Comparison of ENCODE assay signal across 8 mouse cellular contexts in genomic region chr12:35534754-35535236, GRCm38 (mm10). TPM values are rescaled to one million over a fixed set of nuclear protein-coding genes. Genes with fewer than 3 reads are reported as not detected.
DNase-seq lines count a peak whose midpoint lies in the region; ATAC-seq and TF ChIP-seq lines count a peak whose summit lies in the region.

TSS of gene Ahr (minus strand) at chr12:35535038.

- peak; percentile 67 for TF ChIP-seq POLR2A in ES-Bruce4 (IDR thresholded peaks at IDR 0.05; ENCODE audit: insufficient read depth, low read length)

- no peak within 1 kb of the TSS for H3K27ac ChIP-seq in ES-Bruce4 (ENCODE audit: insufficient read depth, low read length)
- H3K27ac ChIP-seq in forebrain, postnatal 0 days (ENCODE audit: low read depth, low read length) = peak within 1 kb of the TSS; percentile 64
- H3K27ac ChIP-seq in lung, embryonic 14.5 days (ENCODE audit: low read depth) = peak within 1 kb of the TSS; percentile 65

- no peak for TF ChIP-seq EP300 in ES-Bruce4 (IDR thresholded peaks at IDR 0.05; ENCODE audit: insufficient read depth, low read depth, low read length)

- peak within 1 kb of the TSS; percentile 85 for H3K4me3 ChIP-seq in ES-Bruce4 (ENCODE audit: low read depth, low read length)
- peak within 1 kb of the TSS; percentile 87 for H3K4me3 ChIP-seq in forebrain, postnatal 0 days (ENCODE audit: low read depth, low read length)
- H3K4me3 ChIP-seq in lung, embryonic 14.5 days (ENCODE audit: low read depth, low read length) = peak within 1 kb of the TSS; percentile 72

- WGBS in forebrain, postnatal 0 days = 2% methylated on average over 52 of the region's 52 CpGs
- under 1% methylated on average over 48 of the region's 52 CpGs for WGBS in lung, embryonic 14.5 days

- no peaks in the 10 kb centered on the region for H3K36me3 ChIP-seq in ES-Bruce4 (ENCODE audit: control insufficient read depth, insufficient read depth, low read length, poor library complexity, severe bottlenecking)
- no peaks in the 10 kb centered on the region for H3K36me3 ChIP-seq in forebrain, postnatal 0 days (ENCODE audit: insufficient read depth)
- H3K36me3 ChIP-seq in lung, embryonic 14.5 days (ENCODE audit: insufficient read depth) = no peaks in the 10 kb centered on the region

- no peaks in the 10 kb centered on the region for H3K9me3 ChIP-seq in ES-Bruce4 (replicated peaks; ENCODE audit: control insufficient read depth, insufficient read depth, low read length, poor library complexity, severe bottlenecking)
- no peaks in the 10 kb centered on the region for H3K9me3 ChIP-seq in forebrain, postnatal 0 days (ENCODE audit: low read length)
- H3K9me3 ChIP-seq in lung, embryonic 14.5 days (ENCODE audit: low read depth, low read length) = no peaks in the 10 kb centered on the region

- DNase-seq in cerebellum, adult 11 months = peak; percentile 79
- peak; percentile 84 for DNase-seq in forebrain, postnatal 0 days
- peak; percentile 88 for DNase-seq in heart, postnatal 4 days
- DNase-seq in layer of hippocampus, adult 8-10 months (ENCODE audit: low spot score in 2 of 2) = peak; percentile 75 to 76
- peak; percentile 85 for DNase-seq in lung, embryonic 14.5 days
- DNase-seq in testis, postnatal 14 days (ENCODE audit: low spot score) = peak; percentile 88

- TF ChIP-seq CTCF in ES-Bruce4 (IDR thresholded peaks at IDR 0.05; ENCODE audit: low read depth, low read length) = no peak
- TF ChIP-seq CTCF in forebrain, postnatal 0 days (IDR thresholded peaks at IDR 0.05; ENCODE audit: low read depth) = no peak
- TF ChIP-seq CTCF in lung, embryonic 14.5 days (IDR thresholded peaks at IDR 0.05; ENCODE audit: low read depth) = no peak

- peak; percentile 98 for ATAC-seq in forebrain, postnatal 0 days
- peak; percentile 93 for ATAC-seq in lung, embryonic 14.5 days (ENCODE audit: insufficient read depth)
- ATAC-seq in neutrophil, adult 5-6 weeks (ENCODE audit: extremely low read depth, insufficient number of reproducible peaks, low FRiP score, poor library complexity, severe bottlenecking) = peak; percentile 68

- peak within 1 kb of the TSS; percentile 71 for H3K9ac ChIP-seq in ES-Bruce4 (ENCODE audit: low read depth, poor library complexity, severe bottlenecking)
- H3K9ac ChIP-seq in forebrain, postnatal 0 days = peak within 1 kb of the TSS; percentile 73
- H3K9ac ChIP-seq in lung, embryonic 14.5 days = peak within 1 kb of the TSS; percentile 71

- peaks cover 2% of the 10 kb centered on the region for H3K27me3 ChIP-seq in ES-Bruce4 (ENCODE audit: control insufficient read depth, insufficient read depth, low read length, poor library complexity, severe bottlenecking)
- H3K27me3 ChIP-seq in forebrain, postnatal 0 days (ENCODE audit: insufficient read depth, low read length) = no peaks in the 10 kb centered on the region
- H3K27me3 ChIP-seq in lung, embryonic 14.5 days (ENCODE audit: insufficient read depth, low read length) = peaks cover 6% of the 10 kb centered on the region; the same call in 1 of the 2 replicates

- no peaks in the 10 kb centered on the region for H3K4me1 ChIP-seq in ES-Bruce4 (ENCODE audit: control insufficient read depth, insufficient read depth, low read length)
- no peaks in the 10 kb centered on the region for H3K4me1 ChIP-seq in forebrain, postnatal 0 days (ENCODE audit: insufficient read depth)
- no peaks in the 10 kb centered on the region for H3K4me1 ChIP-seq in lung, embryonic 14.5 days (ENCODE audit: insufficient read depth)

- peak within 1 kb of the TSS; percentile 88 for H3K4me2 ChIP-seq in forebrain, postnatal 0 days (ENCODE audit: low read depth)
- peak within 1 kb of the TSS; percentile 97 for H3K4me2 ChIP-seq in lung, embryonic 14.5 days

RNA-seq across cellular contexts. Expression of gene Ahr, which starts in this region (rescaled TPM):
- polyA plus RNA-seq in ES-Bruce4 (2011; ENCODE audit: insufficient read depth, insufficient read length, low read depth, missing spikeins) = 9.4 and 12.7 TPM in 2 replicates
- 7.2 and 7.5 TPM in 2 replicates for total RNA-seq in forebrain, postnatal 0 days (2014; rRNA removed)
- 1.4 and 2.0 TPM in 2 replicates for polyA plus RNA-seq in forebrain, postnatal 0 days (2015; fragmentation: Nextera tagmentation; extraction: Ambion mirVana)
- 1 to 10 TPM; 4.8 to 5.6 TPM for total RNA-seq in heart, postnatal 4 days (2021)
- total RNA-seq in layer of hippocampus, adult 8-10 months (2022) = 1 to 10 TPM; 6.9 to 8.9 (median 7.6) TPM
- polyA plus RNA-seq in lung, embryonic 14.5 days (2014; fragmentation: Nextera tagmentation; extraction: Ambion mirVana) = 21.5 and 24.1 TPM in 2 replicates
- total RNA-seq in neutrophil, adult 5-6 weeks (2017) = 9.2 and 10.2 TPM in 2 replicates
